Mouse (Mus musculus): ENCODE results near the gene Ecm2.

Gene Ecm2

DNA sequence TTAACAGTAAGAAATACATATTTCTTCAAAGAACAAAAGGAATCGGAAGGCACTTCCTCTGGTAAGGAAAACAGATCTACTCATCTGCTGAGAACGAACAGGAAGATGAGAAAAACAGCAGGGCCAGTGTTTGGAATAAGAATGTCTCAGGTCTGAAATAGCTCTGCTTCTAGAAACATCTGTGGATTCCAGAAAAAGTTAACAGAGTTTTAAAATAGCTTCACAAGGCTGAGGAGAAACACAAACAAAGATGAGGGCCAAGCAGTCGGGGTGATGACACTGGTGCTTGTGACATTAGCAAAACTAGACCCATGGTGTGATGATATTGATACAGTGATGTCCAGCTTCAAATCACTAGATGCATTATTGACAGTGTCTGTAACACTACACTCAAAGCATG is 2.6 kb downstream of the Ecm2 start:
- no peak for DNase-seq (ENCODE audit: low spot score)

DNA sequence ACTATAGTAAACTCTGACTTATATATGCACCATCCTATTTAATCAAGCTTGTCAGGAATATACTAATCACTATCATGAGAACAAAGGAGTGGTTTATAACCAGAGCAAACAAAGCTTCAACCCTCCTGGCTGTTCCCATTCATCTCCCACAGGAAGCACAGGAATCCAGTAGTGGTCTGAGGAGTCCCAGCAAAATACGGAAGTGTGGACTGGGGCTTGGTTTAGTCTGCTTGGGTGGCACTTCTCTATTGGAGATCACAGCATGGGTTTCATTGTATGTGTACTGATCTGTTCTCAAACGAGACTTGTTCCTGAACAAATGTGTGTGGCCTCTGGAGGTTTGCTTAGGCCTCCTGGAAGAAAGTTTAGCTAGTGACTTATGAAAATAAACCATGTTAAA is 14.2 kb downstream of the Ecm2 start:
- DNase-seq (ENCODE audit: low spot score): no peak

DNA sequence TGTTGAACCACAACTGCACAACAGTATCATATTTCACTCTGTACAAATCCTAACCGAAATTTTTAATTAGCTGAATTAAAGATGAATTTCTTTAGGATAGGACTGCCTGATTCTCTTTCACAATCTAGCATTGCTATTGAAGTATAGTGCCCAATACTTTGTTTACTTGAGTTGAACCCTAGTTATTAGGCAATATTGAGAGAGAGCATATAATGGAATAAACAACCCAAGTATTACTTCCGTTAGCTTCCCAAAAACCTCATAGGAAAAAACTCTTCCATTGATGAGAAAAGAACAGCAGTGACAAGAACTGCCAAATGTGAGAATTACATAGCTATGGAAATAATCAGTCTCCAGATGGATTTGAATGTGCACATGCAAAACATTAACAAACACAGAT is 21.6 kb downstream of the Ecm2 start:
- no peak for DNase-seq (ENCODE audit: low spot score)

DNA sequence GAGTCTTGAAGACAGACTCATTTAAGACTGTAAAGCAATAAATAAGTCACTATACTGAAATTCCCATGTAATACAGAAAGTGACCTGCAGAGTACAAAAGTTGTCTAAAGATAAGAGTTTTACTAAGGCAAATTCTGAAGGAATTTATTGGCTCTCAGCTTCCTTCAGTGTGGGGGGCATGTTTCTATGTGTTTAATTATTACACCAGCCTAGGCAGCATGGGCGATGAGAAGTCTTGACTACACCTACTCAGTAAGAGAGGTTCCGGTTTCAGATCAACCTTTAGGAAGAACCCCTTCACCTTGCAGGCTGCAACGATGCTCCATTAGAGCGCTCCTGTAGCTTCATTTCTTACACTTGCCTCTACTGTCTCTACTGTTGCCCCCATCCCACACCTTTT is 26.0 kb downstream of the Ecm2 start:
- no peak for DNase-seq (ENCODE audit: low spot score)

DNA sequence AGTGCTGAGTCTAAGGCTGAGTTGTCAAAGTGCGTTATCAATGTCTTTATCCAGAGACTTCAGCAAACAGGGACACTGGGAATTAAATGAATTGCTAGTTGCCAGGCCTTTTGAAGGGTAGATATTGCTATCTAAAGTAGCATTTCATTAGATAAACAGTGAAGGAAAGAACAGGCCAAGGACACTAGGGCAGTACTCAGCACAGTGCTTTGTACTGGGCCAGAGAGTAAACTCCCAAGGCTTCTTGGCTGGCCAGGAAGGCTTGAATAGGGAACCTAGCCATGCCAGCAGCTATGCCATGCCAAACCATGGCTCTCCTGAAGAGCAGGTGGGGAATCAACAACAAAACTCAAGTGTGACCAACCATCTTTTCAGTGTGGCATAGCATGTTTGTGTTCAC is 32.3 kb downstream of the Ecm2 start:
- DNase-seq (ENCODE audit: low spot score): no peak

DNA sequence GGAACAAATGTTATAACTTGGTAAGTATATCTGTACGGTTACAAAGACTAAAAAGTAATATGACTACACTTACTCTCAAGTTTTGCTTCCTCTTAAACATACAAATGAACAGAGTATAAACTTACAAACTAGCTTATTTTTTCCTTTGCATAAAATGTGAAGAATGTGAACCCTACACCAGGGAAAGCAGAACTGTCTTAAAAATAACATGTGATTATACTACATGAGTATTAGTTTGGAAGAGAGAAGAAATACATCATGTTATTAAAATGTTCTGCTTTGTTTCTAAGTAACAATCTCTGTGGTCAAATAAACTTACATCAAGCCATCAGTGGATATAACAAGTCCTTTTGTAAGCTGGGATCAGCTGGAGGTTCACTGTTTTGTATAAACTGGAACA is 34.1 kb downstream of the Ecm2 start:
- no peak for DNase-seq (ENCODE audit: low spot score)

DNA sequence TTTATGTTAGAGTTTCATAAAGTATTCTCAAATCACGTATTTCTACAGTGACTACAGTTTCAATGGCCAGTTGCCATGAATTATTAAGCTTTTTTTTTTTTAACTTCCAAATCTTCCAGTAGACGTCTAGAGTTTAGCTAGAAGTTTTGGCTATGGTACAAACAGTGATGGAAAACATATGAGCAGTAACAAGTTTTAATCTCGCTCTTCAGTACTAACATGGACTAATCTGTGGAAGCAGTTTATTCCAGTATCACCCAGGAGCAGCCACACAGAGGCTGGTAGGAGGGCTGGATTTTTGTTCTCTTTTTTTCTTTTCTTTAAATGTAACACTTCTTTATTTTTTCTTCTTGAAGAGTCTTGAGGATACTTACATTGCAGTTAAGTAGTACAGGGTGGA is 39.7 kb downstream of the Ecm2 start, which contains the start of gene Aspn:
Aspn (plus strand) TSS at position 165 of the 400 bp plus-strand sequence.
- no peak for DNase-seq (ENCODE audit: low spot score)

DNA sequence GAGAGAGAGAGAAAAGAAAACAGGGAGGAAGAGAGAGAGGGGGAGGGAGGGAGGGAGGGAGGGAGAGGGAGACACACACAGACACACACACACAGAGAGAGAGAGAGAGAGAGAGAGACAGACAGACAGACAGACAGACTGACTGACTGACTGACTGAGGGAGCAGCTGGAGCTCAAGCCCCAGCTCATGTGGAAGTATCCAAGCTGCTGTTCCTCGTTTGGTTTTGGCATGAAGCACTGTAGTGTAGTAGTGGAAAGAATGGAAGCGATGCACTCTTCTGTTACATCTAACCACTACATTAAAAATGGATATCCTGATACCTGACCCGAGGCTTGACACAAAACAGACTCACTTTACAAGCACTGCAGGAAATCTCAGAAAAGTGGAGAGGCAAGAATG is 41.0 kb downstream of the Ecm2 start:
- DNase-seq (ENCODE audit: low spot score): no peak

DNA sequence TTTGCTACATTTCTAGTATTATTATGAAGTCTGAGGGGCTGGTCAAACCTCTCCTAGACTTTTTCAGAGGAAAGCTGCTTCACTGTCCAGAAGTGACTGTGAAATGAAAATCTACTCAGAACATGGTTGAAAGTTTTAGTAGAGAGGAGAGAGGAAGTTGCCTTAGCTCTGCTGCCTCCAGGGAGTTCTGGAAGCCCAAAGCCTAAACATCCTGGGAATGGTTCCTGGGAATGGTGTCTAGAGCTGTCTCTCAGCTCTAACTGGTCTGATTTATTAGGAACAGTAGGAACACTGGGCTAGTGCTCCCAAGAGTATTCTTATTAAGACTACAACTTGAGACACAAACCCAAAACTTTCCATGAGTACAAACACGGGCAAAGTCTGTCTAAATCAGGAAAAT is 41.9 kb downstream of the Ecm2 start:
- DNase-seq (ENCODE audit: low spot score): no peak

DNA sequence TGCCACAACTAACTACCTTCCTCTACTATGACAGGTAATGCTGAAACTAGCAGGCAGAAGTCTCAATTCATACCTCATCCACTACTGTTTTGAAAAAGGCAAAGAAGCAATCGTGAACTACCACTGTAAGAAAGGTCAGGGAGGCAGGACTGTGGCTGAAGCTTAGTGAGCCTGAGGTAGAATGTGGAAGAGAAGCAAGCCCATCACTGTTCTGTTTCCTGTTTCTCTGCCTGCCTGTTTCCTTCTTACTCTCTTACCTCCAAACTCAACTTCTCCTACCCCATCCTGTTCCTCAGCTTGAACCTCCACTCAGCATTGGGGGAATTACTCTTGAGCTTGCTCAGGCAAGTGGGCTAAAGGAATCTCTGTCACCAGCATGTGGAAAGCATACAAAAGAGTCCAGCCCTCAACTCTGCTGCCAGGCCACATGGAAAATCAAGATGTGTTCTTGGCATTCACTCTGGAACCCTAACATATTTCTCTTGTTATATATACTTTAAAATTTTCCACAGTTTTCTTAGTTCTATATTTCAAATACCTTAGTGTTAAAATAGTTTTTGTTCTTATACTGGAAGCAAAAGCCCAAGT is 43.0 kb downstream of the Ecm2 start:
- DNase-seq (ENCODE audit: low spot score): no peak

DNA sequence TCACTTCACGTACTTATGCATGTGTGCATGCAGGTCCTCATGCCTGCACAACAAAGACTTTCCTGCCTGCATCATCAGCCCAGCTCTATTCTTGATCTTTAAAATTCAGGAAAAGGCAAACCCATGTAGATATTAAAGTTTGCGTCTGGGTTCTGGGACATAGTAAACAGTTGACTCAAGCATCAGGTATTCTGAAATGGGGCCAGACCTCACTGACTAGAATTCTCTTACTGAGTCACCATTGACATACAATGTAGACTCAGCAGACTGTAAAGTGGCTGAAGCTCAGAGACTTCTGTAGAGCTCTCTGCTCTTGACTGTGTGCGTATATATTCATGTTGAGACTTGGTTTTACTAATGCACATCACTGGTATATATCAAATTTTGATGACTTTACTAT is 45.0 kb downstream of the Ecm2 start:
- no peak for DNase-seq (ENCODE audit: low spot score)

DNA sequence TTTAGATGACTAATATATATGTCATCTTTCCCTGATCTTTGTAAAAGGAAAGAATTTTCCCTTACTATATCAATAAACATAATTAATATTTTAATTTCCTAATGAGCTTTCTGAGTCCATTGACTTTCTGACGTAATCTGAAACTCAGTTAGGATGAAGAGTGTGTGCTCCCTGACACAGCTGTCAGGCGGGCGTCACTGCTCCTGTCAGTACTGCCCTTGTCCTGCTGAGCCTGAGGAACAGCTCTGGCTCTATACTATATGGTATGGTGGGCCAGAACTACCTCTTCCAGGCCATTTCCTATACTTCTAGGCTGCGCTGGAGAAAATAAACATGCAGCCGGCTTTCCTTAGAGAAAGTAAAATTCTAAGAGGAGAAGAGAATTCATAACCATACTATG is 49.9 kb downstream of the Ecm2 start:
- DNase-seq (ENCODE audit: low spot score): no peak

DNA sequence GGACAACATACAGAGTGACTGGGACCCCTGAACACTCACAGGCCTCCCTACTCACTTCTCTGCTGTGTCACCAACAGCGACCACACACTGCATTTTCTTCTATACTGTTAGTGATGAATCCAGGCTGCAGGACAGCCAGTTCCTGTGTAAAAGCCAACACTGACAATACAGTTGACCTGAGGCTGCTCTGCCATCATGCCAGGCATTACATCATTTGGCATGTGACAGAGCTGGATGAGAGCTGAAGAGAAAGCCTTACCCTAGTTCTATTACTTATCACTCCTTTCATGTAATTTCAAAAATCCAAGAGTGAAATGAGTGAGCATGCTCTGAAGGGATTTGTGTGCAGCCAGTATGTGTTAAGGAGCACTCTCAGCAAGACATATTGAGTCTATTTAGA is 51.6 kb downstream of the Ecm2 start:
- DNase-seq (ENCODE audit: low spot score): no peak

DNA sequence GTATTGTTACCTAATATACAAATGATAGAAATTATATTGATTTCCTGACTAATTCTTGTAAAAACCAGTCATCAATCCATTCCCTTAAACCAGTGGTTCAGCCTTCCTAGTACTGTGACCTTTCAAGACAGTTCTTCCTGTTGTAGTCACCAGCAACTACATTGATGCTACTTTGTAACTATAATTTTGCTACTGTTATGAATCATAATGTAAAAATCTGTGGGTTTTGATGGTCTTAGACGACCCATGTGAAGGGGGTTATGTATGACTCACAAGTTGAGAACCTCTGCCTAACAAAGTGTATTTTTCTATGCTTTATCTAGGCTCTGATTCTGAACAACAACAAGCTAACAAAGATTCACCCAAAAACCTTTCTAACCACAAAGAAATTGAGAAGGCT is 52.3 kb downstream of the Ecm2 start:
- no peak for DNase-seq (ENCODE audit: low spot score)

DNA sequence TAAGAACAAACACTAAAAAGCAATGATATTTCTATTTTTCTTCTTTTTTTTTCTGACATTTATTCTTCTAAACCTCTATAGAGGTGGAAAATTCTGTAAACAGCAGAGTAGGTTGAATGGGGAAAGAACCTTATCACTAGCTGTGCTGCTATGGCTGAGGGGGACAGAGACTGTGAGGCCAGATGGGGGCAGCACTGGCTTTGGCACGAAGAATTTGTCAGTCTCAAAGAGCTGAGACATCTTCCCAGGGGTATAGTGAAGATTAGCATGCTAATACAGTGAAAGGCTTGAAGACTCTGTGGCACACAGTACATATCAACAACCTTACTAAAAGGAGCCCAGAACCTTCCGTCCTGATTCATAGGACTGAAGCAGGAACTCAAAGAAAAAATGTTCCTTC is 54.6 kb downstream of the Ecm2 start:
- no peak for DNase-seq (ENCODE audit: low spot score)

DNA sequence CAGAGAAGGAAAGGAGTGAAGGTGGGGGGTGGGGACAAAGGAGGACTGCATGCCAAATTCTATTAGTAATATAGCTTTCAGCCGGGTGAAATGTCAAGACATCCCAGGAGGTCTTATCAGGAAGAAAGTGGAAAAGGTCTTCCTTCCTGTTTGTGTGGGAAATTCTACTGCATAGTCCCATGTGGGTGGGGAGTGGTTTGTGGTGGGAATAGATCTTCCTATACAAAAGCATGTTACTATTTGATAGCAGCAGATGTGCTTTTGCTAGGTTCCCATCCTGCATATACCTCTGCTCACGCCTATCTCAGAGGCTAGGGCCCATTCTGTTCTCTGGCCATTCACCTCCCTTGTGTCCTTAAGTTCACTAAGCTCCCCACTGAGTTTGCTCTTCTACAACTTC is 56.3 kb downstream of the Ecm2 start:
- DNase-seq (ENCODE audit: low spot score): no peak

DNA sequence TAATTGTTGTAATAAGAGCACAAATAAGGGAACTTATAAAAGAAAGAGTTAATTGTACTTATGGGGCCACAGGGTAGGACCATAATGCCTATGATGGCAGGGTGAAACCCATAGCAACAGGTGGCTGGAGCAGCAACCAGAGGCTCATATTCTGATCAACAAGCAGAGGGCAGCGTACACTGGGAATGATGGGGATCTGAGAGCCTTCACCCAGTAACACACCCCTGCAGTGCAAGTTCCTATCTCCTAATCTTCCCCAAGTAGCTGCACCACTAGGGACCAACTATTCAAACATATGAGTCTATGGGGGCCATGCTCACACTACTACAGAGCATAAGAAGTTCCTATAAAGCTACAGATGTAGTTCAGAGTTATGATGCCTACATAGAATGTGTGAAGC is 59.7 kb downstream of the Ecm2 start:
- no peak for DNase-seq (ENCODE audit: low spot score)

DNA sequence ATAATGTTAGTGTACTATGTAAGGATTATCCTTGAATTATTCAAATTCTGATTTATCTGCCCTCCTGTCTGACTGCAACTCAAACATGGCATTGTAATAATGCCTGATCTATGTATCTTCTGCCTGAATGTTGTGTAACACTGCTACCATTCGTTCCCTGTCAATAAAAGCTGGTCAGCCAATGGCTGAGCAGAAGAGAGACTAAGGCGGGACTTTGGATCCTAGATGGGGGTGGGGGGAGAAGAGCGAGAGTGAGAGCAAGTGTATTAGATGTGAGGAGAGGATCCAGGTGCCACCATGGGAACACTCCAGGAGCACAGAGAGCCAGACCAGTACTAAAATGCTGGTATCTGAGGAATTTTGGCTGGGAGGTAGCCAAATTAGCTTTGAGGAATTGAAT is 65.8 kb downstream of the Ecm2 start:
- DNase-seq (ENCODE audit: low spot score): no peak

DNA sequence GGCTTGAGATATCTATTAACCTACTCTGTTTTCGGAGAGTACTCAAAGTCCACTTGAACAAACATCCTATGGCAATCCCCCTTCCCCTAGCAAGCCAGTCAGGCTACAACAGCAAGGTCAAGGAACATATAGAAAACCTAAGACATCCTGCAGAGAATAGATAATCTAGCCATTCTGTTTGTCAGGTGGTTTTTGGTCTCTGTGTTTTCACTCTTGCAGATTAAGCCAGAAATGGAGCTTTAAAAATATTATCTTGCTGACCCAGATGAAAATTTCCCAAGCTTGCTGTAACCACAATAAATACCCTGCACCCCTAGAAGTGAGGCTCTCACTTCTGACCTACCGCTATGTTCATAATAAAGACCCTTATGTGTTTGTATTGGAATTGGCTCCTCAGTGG is 66.8 kb downstream of the Ecm2 start:
- no peak for DNase-seq (ENCODE audit: low spot score)

DNA sequence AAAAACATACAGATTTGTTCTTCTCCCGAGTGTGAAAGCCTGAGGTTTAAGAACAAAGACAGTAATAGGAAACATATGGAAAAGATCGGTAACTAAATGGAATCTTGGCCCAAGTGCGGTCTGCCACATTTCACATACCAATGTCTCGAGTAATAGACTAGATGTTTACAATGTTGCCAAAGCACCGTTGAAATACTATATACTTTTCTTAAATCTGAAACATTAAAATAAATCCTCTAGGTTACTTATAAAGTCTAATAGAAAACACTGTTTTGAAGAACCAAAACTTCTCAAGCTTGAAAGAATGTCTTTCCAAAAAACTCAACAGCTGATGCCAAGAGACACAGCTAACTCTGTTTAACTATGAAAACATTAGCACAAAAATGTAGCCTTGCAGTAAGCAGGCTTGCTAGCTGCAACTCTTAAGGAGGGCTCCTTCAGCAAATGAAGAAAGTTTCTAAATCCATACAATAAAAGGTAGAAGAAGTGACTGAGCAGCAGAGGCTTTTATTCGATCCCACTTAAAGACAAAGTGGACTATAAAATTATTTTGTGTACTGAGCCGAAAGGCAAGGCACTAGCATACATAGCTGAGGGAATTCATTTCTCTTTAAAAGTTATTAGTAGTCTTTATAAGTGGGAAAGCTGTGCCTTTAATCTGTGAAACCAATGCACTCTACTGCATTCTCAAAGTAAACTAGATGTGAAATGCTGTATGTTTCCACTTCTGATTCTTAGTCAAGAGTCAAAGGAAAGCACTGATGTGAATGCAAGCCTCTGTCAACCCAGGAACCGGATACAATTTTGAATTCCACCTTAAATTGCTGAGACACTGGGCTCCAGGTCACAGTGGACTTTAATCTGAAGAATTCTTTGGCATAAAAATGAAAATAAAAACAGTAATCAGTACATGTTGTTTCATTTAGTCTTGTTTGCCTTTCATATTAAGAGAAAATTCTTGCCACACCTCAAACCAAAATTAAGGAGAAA is 77.2 kb downstream of the Ecm2 start, which contains the start of gene Omd:
Omd (plus strand) TSS at position 922 of the 990 bp plus-strand sequence.
- DNase-seq (ENCODE audit: low spot score): no peak
